Mouse (Mus musculus): Measurements from ENCODE around the gene S100a1. TPM values are rescaled to one million over a fixed set of nuclear protein-coding genes. Genes with fewer than 3 reads are reported as not detected.

Gene S100a1
- polyA plus RNA-seq, 1 experiment: 240 TPM

- no peak for TF ChIP-seq CTCF (IDR thresholded peaks at IDR 0.05; ENCODE audit: borderline replicate concordance, insufficient read depth, low read depth, low read length)
- TF ChIP-seq POLR2A (IDR thresholded peaks at IDR 0.05; ENCODE audit: borderline replicate concordance, insufficient read depth, low read length): no peak
- peak in 1 of 2 experiments; percentile 33 for DNase-seq
- H3K27me3 ChIP-seq (ENCODE audit: control insufficient read depth, insufficient read depth, low read length): no peaks in the 10 kb centered on the region
- H3K4me3 ChIP-seq (replicated peaks; ENCODE audit: insufficient read depth, low read depth, low read length): peak overlapping the region; percentile 73
- H3K27ac ChIP-seq (ENCODE audit: insufficient read depth, low read length): peak overlapping the region; percentile 66
- H3K4me1 ChIP-seq (ENCODE audit: control insufficient read depth, insufficient read depth, low read length): peaks cover 4% of the 10 kb centered on the region
- 69% methylated on average over 5 of the region's 5 CpGs for WGBS
Observed at GRCm38 (mm10) chr3:90537905-90538296, 23.7 kb upstream of the S100a1 start.

GRCm38 (mm10) chr3:90537141-90537904 is 23.1 kb upstream of the S100a1 start, which contains the start of gene S100a16:
TSS of gene S100a16 (plus strand) at chr3:90537254.
- H3K27ac ChIP-seq (ENCODE audit: insufficient read depth, low read length): peak within 1 kb of the TSS; percentile 66
- TF ChIP-seq POLR2A (IDR thresholded peaks at IDR 0.05; ENCODE audit: borderline replicate concordance, insufficient read depth, low read length): 0 out of 2 replicates have a peak, but pooled peaks have one; percentile 39
- TF ChIP-seq CTCF (IDR thresholded peaks at IDR 0.05; ENCODE audit: borderline replicate concordance, insufficient read depth, low read depth, low read length): no peak
- peak; percentile 71 to 81 for DNase-seq
- peaks cover 4% of the 10 kb centered on the region for H3K4me1 ChIP-seq (ENCODE audit: control insufficient read depth, insufficient read depth, low read length)
- WGBS: 23% methylated on average over 10 of the region's 10 CpGs
- H3K4me3 ChIP-seq (replicated peaks; ENCODE audit: insufficient read depth, low read depth, low read length): peak within 1 kb of the TSS; percentile 73
- no peaks in the 10 kb centered on the region for H3K27me3 ChIP-seq (ENCODE audit: control insufficient read depth, insufficient read depth, low read length)

DNA sequence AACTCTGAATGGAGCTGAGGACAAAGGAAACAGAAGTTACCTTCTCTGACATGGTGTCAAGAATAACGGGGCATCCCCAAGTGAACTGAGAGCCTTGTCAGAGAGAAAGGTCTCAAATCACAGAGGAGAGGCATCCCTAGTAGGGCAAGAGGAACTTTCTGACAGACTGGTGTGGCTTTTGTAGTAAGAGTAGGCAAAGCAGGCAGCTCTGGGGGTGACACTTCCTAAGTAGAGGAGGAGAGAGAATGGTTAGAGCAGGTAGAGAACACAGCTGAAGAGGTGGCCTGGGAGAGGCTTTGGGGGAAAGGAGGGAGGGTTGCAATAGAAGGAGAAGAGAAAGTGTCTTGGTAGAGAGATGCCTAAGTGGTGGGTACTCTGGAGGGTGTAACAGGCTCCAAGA is 21.3 kb upstream of the S100a1 start:
- no peak overlapping the region for H3K4me3 ChIP-seq (replicated peaks; ENCODE audit: insufficient read depth, low read depth, low read length)
- 68% methylated on average over 1 of the region's 1 CpGs for WGBS
- no peak overlapping the region for H3K27ac ChIP-seq (ENCODE audit: insufficient read depth, low read length)
- peaks cover 4% of the 10 kb centered on the region for H3K4me1 ChIP-seq (ENCODE audit: control insufficient read depth, insufficient read depth, low read length)
- no peaks in the 10 kb centered on the region for H3K27me3 ChIP-seq (ENCODE audit: control insufficient read depth, insufficient read depth, low read length)
- TF ChIP-seq POLR2A (IDR thresholded peaks at IDR 0.05; ENCODE audit: borderline replicate concordance, insufficient read depth, low read length) (no peak), CTCF (IDR thresholded peaks at IDR 0.05; ENCODE audit: borderline replicate concordance, insufficient read depth, low read depth, low read length) (no peak)
- no peak for DNase-seq

GRCm38 (mm10) chr3:90531713-90532112 is 17.5 kb upstream of the S100a1 start:
- no peaks in the 10 kb centered on the region for H3K27me3 ChIP-seq (ENCODE audit: control insufficient read depth, insufficient read depth, low read length)
- TF ChIP-seq POLR2A (IDR thresholded peaks at IDR 0.05; ENCODE audit: borderline replicate concordance, insufficient read depth, low read length) (no peak), CTCF (IDR thresholded peaks at IDR 0.05; ENCODE audit: borderline replicate concordance, insufficient read depth, low read depth, low read length) (no peak)
- peaks cover 2% of the 10 kb centered on the region; the same call in 1 of the 2 replicates for H3K4me1 ChIP-seq (ENCODE audit: control insufficient read depth, insufficient read depth, low read length)
- H3K4me3 ChIP-seq (replicated peaks; ENCODE audit: insufficient read depth, low read depth, low read length): no peak overlapping the region
- WGBS: 79% methylated on average over 5 of the region's 5 CpGs
- no peak for DNase-seq
- no peak overlapping the region for H3K27ac ChIP-seq (ENCODE audit: insufficient read depth, low read length)

DNA sequence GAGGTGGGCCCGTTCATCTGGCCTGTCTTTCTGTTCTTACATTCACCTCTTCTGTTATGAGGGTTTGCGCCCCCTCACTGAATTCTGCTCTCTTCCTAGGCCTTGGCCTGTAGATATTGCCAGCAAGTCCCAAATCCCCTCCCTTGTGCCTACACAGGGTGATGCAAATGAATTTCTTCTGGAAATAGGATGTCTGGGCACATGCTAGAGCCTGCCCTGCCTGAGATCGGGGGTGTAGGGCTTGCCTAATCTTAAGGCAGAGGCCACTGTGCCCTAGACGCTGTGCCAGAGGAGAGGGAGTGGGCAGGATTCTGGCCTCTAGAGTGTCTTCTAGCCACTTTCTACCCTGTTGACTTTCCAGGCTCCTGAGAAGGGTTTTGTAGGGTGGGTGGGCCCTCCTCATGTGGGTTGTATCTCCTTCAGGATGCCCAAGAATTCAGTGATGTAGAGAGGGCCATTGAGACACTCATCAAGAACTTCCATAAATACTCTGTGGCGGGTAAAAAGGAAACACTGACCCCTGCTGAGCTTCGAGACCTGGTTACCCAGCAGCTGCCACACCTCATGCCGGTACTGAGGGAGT is 13.2 kb upstream of the S100a1 start:
- no peak for DNase-seq
- Histone ChIP-seq H3K27me3 (ENCODE audit: control insufficient read depth, insufficient read depth, low read length) (no peaks in the 10 kb centered on the region), H3K4me3 (replicated peaks; ENCODE audit: insufficient read depth, low read depth, low read length) (no peak overlapping the region), H3K27ac (ENCODE audit: insufficient read depth, low read length) (no peak overlapping the region), H3K4me1 (ENCODE audit: control insufficient read depth, insufficient read depth, low read length) (no peaks in the 10 kb centered on the region)
- 87% methylated on average over 7 of the region's 7 CpGs for WGBS
- no peak for TF ChIP-seq POLR2A (IDR thresholded peaks at IDR 0.05; ENCODE audit: borderline replicate concordance, insufficient read depth, low read length)
- TF ChIP-seq CTCF (IDR thresholded peaks at IDR 0.05; ENCODE audit: borderline replicate concordance, insufficient read depth, low read depth, low read length): no peak

GRCm38 (mm10) chr3:90526580-90526979 is 12.4 kb upstream of the S100a1 start, which contains the start of gene S100a14:
TSS of gene S100a14 (plus strand) at chr3:90526856.
- no peaks in the 10 kb centered on the region for H3K4me1 ChIP-seq (ENCODE audit: control insufficient read depth, insufficient read depth, low read length)
- TF ChIP-seq CTCF (IDR thresholded peaks at IDR 0.05; ENCODE audit: borderline replicate concordance, insufficient read depth, low read depth, low read length) (no peak), POLR2A (IDR thresholded peaks at IDR 0.05; ENCODE audit: borderline replicate concordance, insufficient read depth, low read length) (no peak)
- no peak for DNase-seq
- WGBS: 59% methylated on average over 5 of the region's 5 CpGs
- no peaks in the 10 kb centered on the region for H3K27me3 ChIP-seq (ENCODE audit: control insufficient read depth, insufficient read depth, low read length)
- no peak within 1 kb of the TSS for H3K4me3 ChIP-seq (replicated peaks; ENCODE audit: insufficient read depth, low read depth, low read length)
- no peak within 1 kb of the TSS for H3K27ac ChIP-seq (ENCODE audit: insufficient read depth, low read length)

- Histone ChIP-seq H3K27ac (ENCODE audit: insufficient read depth, low read length) (no peak overlapping the region), H3K27me3 (ENCODE audit: control insufficient read depth, insufficient read depth, low read length) (no peaks in the 10 kb centered on the region), H3K4me3 (replicated peaks; ENCODE audit: insufficient read depth, low read depth, low read length) (no peak overlapping the region), H3K4me1 (ENCODE audit: control insufficient read depth, insufficient read depth, low read length) (no peaks in the 10 kb centered on the region)
- 74% methylated on average over 2 of the region's 2 CpGs for WGBS
- no peak for DNase-seq
- TF ChIP-seq CTCF (IDR thresholded peaks at IDR 0.05; ENCODE audit: borderline replicate concordance, insufficient read depth, low read depth, low read length) (no peak), POLR2A (IDR thresholded peaks at IDR 0.05; ENCODE audit: borderline replicate concordance, insufficient read depth, low read length) (no peak)
Observed at GRCm38 (mm10) chr3:90526076-90526475, 11.9 kb upstream of the S100a1 start.

DNA sequence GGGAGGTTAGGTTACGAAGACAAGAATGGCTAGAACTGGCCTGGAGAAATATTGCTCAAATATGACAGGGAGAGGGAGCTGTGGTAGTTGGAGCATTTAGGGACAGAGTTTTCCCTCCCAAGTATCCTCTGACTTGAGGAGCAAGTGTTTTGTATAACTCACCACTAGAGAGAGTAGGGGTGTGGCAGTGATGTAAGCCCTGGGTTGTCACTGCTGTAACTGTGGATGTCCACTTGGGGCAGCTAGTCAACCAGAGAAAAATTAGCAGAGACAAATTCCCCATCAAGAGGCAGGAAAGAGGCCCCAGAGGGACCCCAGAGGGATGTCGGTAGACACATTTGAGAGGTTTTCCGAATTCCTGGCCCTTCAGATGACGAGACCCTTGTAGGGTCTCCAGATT is 11.2 kb upstream of the S100a1 start:
- Histone ChIP-seq H3K4me1 (ENCODE audit: control insufficient read depth, insufficient read depth, low read length) (no peaks in the 10 kb centered on the region), H3K27me3 (ENCODE audit: control insufficient read depth, insufficient read depth, low read length) (no peaks in the 10 kb centered on the region), H3K4me3 (replicated peaks; ENCODE audit: insufficient read depth, low read depth, low read length) (no peak overlapping the region), H3K27ac (ENCODE audit: insufficient read depth, low read length) (no peak overlapping the region)
- peak; percentile 34 to 51 for DNase-seq
- TF ChIP-seq CTCF (IDR thresholded peaks at IDR 0.05; ENCODE audit: borderline replicate concordance, insufficient read depth, low read depth, low read length) (peak; percentile 50; the same call in 1 of the 2 replicates), POLR2A (IDR thresholded peaks at IDR 0.05; ENCODE audit: borderline replicate concordance, insufficient read depth, low read length) (no peak)
- 52% methylated on average over 4 of the region's 4 CpGs for WGBS
